Mouse (Mus musculus) heart, postnatal 0 days (tissue): Measurements from ENCODE around the gene Cpm.

Experiments used
- CTCF ChIP-seq: IDR thresholded peaks from 2 replicates; pipeline ENCODE4 v1.5.1; 2016; ENCODE audit warnings: antibody characterized with exemption, control low read depth, low read depth
- EP300 ChIP-seq: IDR thresholded peaks from 2 replicates; pipeline ENCODE4 v1.6.1; 2016; ENCODE audit warnings: antibody characterized with exemption, low read depth

- TF ChIP-seq CTCF = no peak
- TF ChIP-seq EP300 = no peak
Measured at GRCm38 (mm10) chr10:117615239-117615638, 14.1 kb upstream of the Cpm start.
